Mouse (Mus musculus) CH12.LX (cell line): ENCODE measurements around the gene Polk.

Source experiments
- CHD2 ChIP-seq: IDR thresholded peaks from 2 replicates; pipeline ENCODE4 v1.6.1; 2011; ENCODE audit warnings: low read length, improper control_type of control experiment
- EP300 ChIP-seq: IDR thresholded peaks from 2 replicates; pipeline ENCODE4 v1.6.1; 2011; ENCODE audit warnings: low read length, improper control_type of control experiment
- KAT2A ChIP-seq: IDR thresholded peaks from 2 replicates; pipeline ENCODE4 v1.6.1; 2012; ENCODE audit warnings: low read length, improper control_type of control experiment, inconsistent platforms; ENCODE audit not compliant: insufficient replicate concordance
- MAX ChIP-seq: IDR thresholded peaks from 2 replicates; pipeline ENCODE4 v1.6.1; 2011; ENCODE audit warnings: low read length, improper control_type of control experiment
- MEF2A ChIP-seq: IDR thresholded peaks from 2 replicates; pipeline ENCODE4 v1.6.1; 2014; ENCODE audit warnings: low read depth, mild to moderate bottlenecking, inconsistent platforms, low read length, improper control_type of control experiment, borderline replicate concordance
- MYC ChIP-seq: IDR thresholded peaks from 2 replicates; pipeline ENCODE4 v1.6.1; 2011; ENCODE audit warnings: low read depth, mild to moderate bottlenecking, improper control_type of control experiment, low read length
- POLR2A ChIP-seq: IDR thresholded peaks from 2 replicates; pipeline ENCODE4 v1.6.1; 2011; ENCODE audit warnings: low read depth, mild to moderate bottlenecking, improper control_type of control experiment, low read length
- POLR2AphosphoS2 ChIP-seq: IDR thresholded peaks from 2 replicates; pipeline ENCODE4 v1.6.1; 2011; ENCODE audit warnings: low read depth, low read length, improper control_type of control experiment
- SMC3 ChIP-seq: IDR thresholded peaks from 2 replicates; pipeline ENCODE4 v1.6.1; 2011; ENCODE audit warnings: low read depth, low read length, improper control_type of control experiment

GRCm38 (mm10) chr13:96450205-96450856, 92.0 kb downstream of the Polk start:
- no peak for TF ChIP-seq KAT2A
- no peak for TF ChIP-seq MEF2A
- TF ChIP-seq POLR2A = no peak
- no peak for TF ChIP-seq CHD2
- no peak for TF ChIP-seq POLR2AphosphoS2
- no peak for TF ChIP-seq MAX
- no peak for TF ChIP-seq SMC3
- TF ChIP-seq EP300 = no peak
- no peak for TF ChIP-seq MYC
